Mouse (Mus musculus) hindbrain, postnatal 0 days (tissue): ENCODE data around the gene Nynrin. TPM values are rescaled to one million over a fixed set of nuclear protein-coding genes. Genes with fewer than 3 reads are reported as not detected.

Experiments
- ATAC-seq: fragments of 200-750 bp; cut with Nextera tagmentation; 2 replicates; pipeline ENCODE4 v1.8.0; 2017; ENCODE audit warnings: mild to moderate bottlenecking, moderate TSS enrichment, moderate library complexity
- DNase-seq: peaks from one replicate; pipeline ENCODE4 v3.0.0-alpha.2; 2015; ENCODE audit warnings: low spot score
- H3K27ac ChIP-seq: fragments of 300-500 bp; sonication (generic); 2 replicates; pipeline ENCODE4 v1.5.1; 2014; ENCODE audit warnings: mild to moderate bottlenecking
- H3K27me3 ChIP-seq: fragments of 300-500 bp; sonication (generic); 2 replicates; pipeline ENCODE4 v1.6.1; 2014; ENCODE audit warnings: low read length, mixed read lengths; ENCODE audit not compliant: insufficient read depth
- H3K36me3 ChIP-seq: fragments of 300-500 bp; sonication (generic); 2 replicates; pipeline ENCODE4 v1.6.1; 2014; ENCODE audit warnings: low read length, mixed read lengths; ENCODE audit not compliant: insufficient read depth
- H3K4me1 ChIP-seq: fragments of 300-500 bp; sonication (generic); 2 replicates; pipeline ENCODE4 v1.6.1; 2014; ENCODE audit warnings: antibody characterized with exemption, low read length, mixed read lengths; ENCODE audit not compliant: insufficient read depth
- H3K4me2 ChIP-seq: fragments of 300-500 bp; sonication (generic); 2 replicates; pipeline ENCODE4 v1.6.1; 2014; ENCODE audit warnings: low read depth, mild to moderate bottlenecking, low read length, moderate library complexity, mixed read lengths
- H3K4me3 ChIP-seq: fragments of 300-500 bp; sonication (generic); 2 replicates; pipeline ENCODE4 v1.5.1; 2014; ENCODE audit warnings: low read length
- H3K9ac ChIP-seq: fragments of 300-500 bp; sonication (generic); replicated peaks from 2 replicates; pipeline ENCODE4 v1.6.1; 2014; ENCODE audit warnings: mild to moderate bottlenecking, low read length, moderate library complexity, mixed read lengths
- H3K9me3 ChIP-seq: fragments of 300-500 bp; sonication (generic); 2 replicates; pipeline ENCODE4 v1.6.1; 2016; ENCODE audit warnings: low read length, mixed read lengths
- CTCF ChIP-seq: IDR thresholded peaks from 2 replicates; pipeline ENCODE4 v1.5.1; 2016; ENCODE audit warnings: antibody characterized with exemption, control low read depth, low read depth
- WGBS: fragments of 180-500 bp; shearing (Covaris S2); extraction: QIAGEN DNeasy Blood & Tissue Kit; methylation state at CpG from one replicate; pipeline ENCODE4 v1.1.7; 2014; 5-methylcytosine and 5-hydroxymethylcytosine counted together
- polyA plus RNA-seq: library from polyadenylated mRNA; unstranded; fragments of >200 nt; fragmentation: Nextera tagmentation; extraction: Ambion mirVana; gene quantifications from 2 replicates; pipeline ENCODE4 v1.2.1, GENCODE M21; 2015
- total RNA-seq: library from RNA; depleted of rRNA; stranded (reverse); fragments of >200 nt; gene quantifications from 2 replicates; pipeline ENCODE4 v1.2.3, GENCODE M21; 2014

The Nynrin gene
- total and polyA plus RNA-seq, 2 experiments from 2014 or later, result 6.4 to 39.3 TPM

GRCm38 (mm10) chr14:55838740-55839139 lies 15.1 kb upstream of the Nynrin start:
- DNase-seq, result no peak
- H3K9ac ChIP-seq, result no peak overlapping the region
- H3K36me3 ChIP-seq, result no peaks in the 10 kb centered on the region
- peak; percentile 26 for TF ChIP-seq CTCF
- no peaks in the 10 kb centered on the region for H3K27me3 ChIP-seq
- no peak overlapping the region for H3K27ac ChIP-seq
- no peak overlapping the region for H3K4me2 ChIP-seq
- no peaks in the 10 kb centered on the region for H3K4me1 ChIP-seq
- no peak overlapping the region for H3K4me3 ChIP-seq
- 86% methylated on average over 4 of the region's 4 CpGs for WGBS
- no peak for ATAC-seq
- no peaks in the 10 kb centered on the region for H3K9me3 ChIP-seq

GRCm38 (mm10) chr14:55840853-55841366 lies 12.9 kb upstream of the Nynrin start:
- Histone ChIP-seq H3K4me3 (no peak overlapping the region), H3K9me3 (no peaks in the 10 kb centered on the region), H3K9ac (no peak overlapping the region), H3K4me2 (no peak overlapping the region), H3K27me3 (no peaks in the 10 kb centered on the region), H3K36me3 (no peaks in the 10 kb centered on the region), H3K4me1 (no peaks in the 10 kb centered on the region), H3K27ac (no peak overlapping the region)
- DNase-seq (no peak), ATAC-seq (no peak)
- 49% methylated on average over 4 of the region's 4 CpGs for WGBS
- no peak for TF ChIP-seq CTCF

GRCm38 (mm10) chr14:55842794-55843193 lies 11.0 kb upstream of the Nynrin start:
- no peak overlapping the region for H3K4me3 ChIP-seq
- DNase-seq (no peak), ATAC-seq (no peak)
- H3K36me3 ChIP-seq, result no peaks in the 10 kb centered on the region
- TF ChIP-seq CTCF, result peak; percentile 14; the same call in 1 of the 2 replicates
- no peak overlapping the region for H3K27ac ChIP-seq
- H3K27me3 ChIP-seq, result no peaks in the 10 kb centered on the region
- H3K9me3 ChIP-seq, result no peaks in the 10 kb centered on the region
- no peaks in the 10 kb centered on the region for H3K4me1 ChIP-seq
- H3K9ac ChIP-seq, result no peak overlapping the region
- H3K4me2 ChIP-seq, result no peak overlapping the region
- WGBS, result 76% methylated on average over 4 of the region's 4 CpGs

GRCm38 (mm10) chr14:55845506-55846294 lies 8.1 kb upstream of the Nynrin start:
- Histone ChIP-seq H3K36me3 (no peaks in the 10 kb centered on the region), H3K4me2 (no peak overlapping the region), H3K9me3 (no peaks in the 10 kb centered on the region), H3K4me3 (no peak overlapping the region), H3K4me1 (no peaks in the 10 kb centered on the region), H3K9ac (no peak overlapping the region), H3K27me3 (no peaks in the 10 kb centered on the region), H3K27ac (no peak overlapping the region)
- no peak for DNase-seq
- ATAC-seq, result no peak
- TF ChIP-seq CTCF, result no peak
- 69% methylated on average over 9 of the region's 9 CpGs for WGBS

GRCm38 (mm10) chr14:55850885-55851284 lies 2.9 kb upstream of the Nynrin start:
- DNase-seq, result no peak
- no peak for TF ChIP-seq CTCF
- Histone ChIP-seq H3K9me3 (no peaks in the 10 kb centered on the region), H3K27me3 (no peaks in the 10 kb centered on the region), H3K36me3 (no peaks in the 10 kb centered on the region), H3K9ac (no peak overlapping the region), H3K4me1 (peaks cover 16% of the 10 kb centered on the region), H3K4me3 (no peak overlapping the region), H3K27ac (no peak overlapping the region), H3K4me2 (no peak overlapping the region)
- WGBS, result 80% methylated on average over 6 of the region's 6 CpGs
- no peak for ATAC-seq

- peak; percentile 80 for DNase-seq
- H3K9ac ChIP-seq, result peak overlapping the region; percentile 66; the same call in 1 of the 2 replicates
- H3K4me2 ChIP-seq, result peak overlapping the region; percentile 82
- H3K9me3 ChIP-seq, result no peaks in the 10 kb centered on the region
- peaks cover 32% of the 10 kb centered on the region for H3K4me1 ChIP-seq
- 8% methylated on average over 11 of the region's 11 CpGs for WGBS
- no peaks in the 10 kb centered on the region for H3K27me3 ChIP-seq
- no peaks in the 10 kb centered on the region for H3K36me3 ChIP-seq
- peak overlapping the region; percentile 71 for H3K4me3 ChIP-seq
- ATAC-seq, result peak; percentile 87
- no peak for TF ChIP-seq CTCF
- peak overlapping the region; percentile 87 for H3K27ac ChIP-seq
These were observed 911 bp upstream of the Nynrin start for GRCm38 (mm10) chr14:55852646-55853551.
